Mouse (Mus musculus): ENCODE data around the gene Gm10719.
"Not testable (repeated sequence)": the region's sequence is repeated elsewhere in the genome, so short reads cannot be mapped to it uniquely, and the experiment has no call there.

GRCm38 (mm10) chr9:3036577-3036976, 19.4 kb downstream of the Gm10719 start, which contains the start of gene Gm10715:
- not testable (repeated sequence) for TF ChIP-seq POLR2A (IDR thresholded peaks at IDR 0.05; ENCODE audit: control insufficient read depth, extremely low read depth, insufficient read depth, low read length, poor library complexity); CTCF (IDR thresholded peaks at IDR 0.05; ENCODE audit: borderline replicate concordance, control insufficient read depth, extremely low read depth, insufficient read depth, low read length, poor library complexity)
